Mouse (Mus musculus): ENCODE data around the gene Pidd1. TPM values are rescaled to one million over a fixed set of nuclear protein-coding genes. Genes with fewer than 3 reads are reported as not detected.

The Pidd1 gene
- total RNA-seq (2012; rRNA removed) (7.8 and 9.6 TPM in 2 replicates), total RNA-seq (2014; rRNA removed) (5.1 and 5.8 TPM in 2 replicates), polyA plus RNA-seq (2012; ENCODE audit: insufficient read length, low read depth) (21.4 and 24.9 TPM in 2 replicates)

GRCm38 (mm10) chr7:141443828-141444237 lies at the start of gene Pidd1:
Pidd1 (minus strand) TSS chr7:141444025.
- Histone ChIP-seq H3K9ac (ENCODE audit: insufficient read depth, low read depth) (peak within 1 kb of the TSS; percentile 93), H3K4me1 (ENCODE audit: control insufficient read depth in 1 of 2, insufficient read depth in 2 of 2) (peaks cover 17 to 48% of the 10 kb centered on the region in 2 experiments), H3K27me3 (replicated peaks) (no peaks in the 10 kb centered on the region), H3K9me3 (replicated peaks; ENCODE audit: low read length) (no peaks in the 10 kb centered on the region), H3K79me2 (replicated peaks; ENCODE audit: control insufficient read depth, extremely low read depth, insufficient read depth, poor library complexity, severe bottlenecking) (peaks cover 23% of the 10 kb centered on the region), H3K36me3 (replicated peaks in 1 of 2; ENCODE audit: control insufficient read depth in 1 of 2, insufficient read depth in 1 of 2, low read length in 1 of 2) (peaks cover 36 to 47% of the 10 kb centered on the region in 2 experiments), H3K27ac (ENCODE audit: insufficient read depth, low read depth) (peak within 1 kb of the TSS; percentile 36), H3K4me3 (replicated peaks in 1 of 3; ENCODE audit: low read depth in 2 of 3, low read length in 2 of 3, poor library complexity in 1 of 3) (peak within 1 kb of the TSS; percentile 64 to 91 (median 67)), H3K4me2 (ENCODE audit: insufficient read depth, low read depth, poor library complexity, severe bottlenecking) (peak within 1 kb of the TSS; percentile 97)
- DNase-seq (ENCODE audit: extremely low read depth): peak; percentile 67
- TF ChIP-seq E2F4 (IDR thresholded peaks at IDR 0.05; ENCODE audit: insufficient replicate concordance, low read depth, low read length): peak; percentile 96
- no peak for TF ChIP-seq ETS1 (conservative IDR thresholded peaks at IDR 0.05; ENCODE audit: low read depth, low read length)
- 0 out of 2 replicates have a peak, but pooled peaks have one; percentile 14 for TF ChIP-seq IRF4 (IDR thresholded peaks at IDR 0.05; ENCODE audit: low read depth, low read length)
- no peak for TF ChIP-seq PAX5 (IDR thresholded peaks at IDR 0.05; ENCODE audit: low read length)
- no peak; the same call in 1 of the 2 replicates for TF ChIP-seq MEF2A (IDR thresholded peaks at IDR 0.05; ENCODE audit: borderline replicate concordance, low read depth, low read length)
- TF ChIP-seq POLR2AphosphoS2 (IDR thresholded peaks at IDR 0.05; ENCODE audit: low read depth, low read length): peak; percentile 62; the same call in 1 of the 2 replicates
- no peak for TF ChIP-seq GABPA (IDR thresholded peaks at IDR 0.05; ENCODE audit: insufficient replicate concordance, low read depth, low read length)
- TF ChIP-seq BHLHE40 (IDR thresholded peaks at IDR 0.05; ENCODE audit: low read depth, low read length): no peak
- peak; percentile 57 for TF ChIP-seq HCFC1 (IDR thresholded peaks at IDR 0.05; ENCODE audit: low read depth, low read length)
- TF ChIP-seq POLR2A (IDR thresholded peaks at IDR 0.05; ENCODE audit: low read depth, low read length): peak; percentile 84
- TF ChIP-seq ZNF384 (IDR thresholded peaks at IDR 0.05; ENCODE audit: low read depth, low read length): no peak
- TF ChIP-seq RCOR1 (conservative IDR thresholded peaks at IDR 0.05; ENCODE audit: low read depth, low read length): no peak
- TF ChIP-seq NRF1 (IDR thresholded peaks at IDR 0.05; ENCODE audit: low read depth, low read length): no peak
- TF ChIP-seq SIN3A (IDR thresholded peaks at IDR 0.05; ENCODE audit: low read length): peak; percentile 89; the same call in 1 of the 2 replicates
- TF ChIP-seq SMC3 (IDR thresholded peaks at IDR 0.05; ENCODE audit: low read depth, low read length): no peak
- TF ChIP-seq JUN (IDR thresholded peaks at IDR 0.05; ENCODE audit: insufficient read depth, low read depth, low read length): no peak
- peak; percentile 45; the same call in 1 of the 2 replicates for TF ChIP-seq MYC (IDR thresholded peaks at IDR 0.05; ENCODE audit: low read depth, low read length)
- no peak for TF ChIP-seq MAZ (IDR thresholded peaks at IDR 0.05; ENCODE audit: low read depth, low read length)
- peak; percentile 79 for TF ChIP-seq TBP (conservative IDR thresholded peaks at IDR 0.05; ENCODE audit: low read depth, low read length)
- no peak for TF ChIP-seq USF2 (conservative IDR thresholded peaks at IDR 0.05; ENCODE audit: low read depth, low read length)
- no peak for TF ChIP-seq RAD21 (IDR thresholded peaks at IDR 0.05; ENCODE audit: low read depth, low read length)
- TF ChIP-seq ZC3H11A (IDR thresholded peaks at IDR 0.05; ENCODE audit: low read depth, low read length): no peak
- peak; percentile 86; the same call in 1 of the 2 replicates for TF ChIP-seq MXI1 (IDR thresholded peaks at IDR 0.05; ENCODE audit: low read depth, low read length)
- no peak for TF ChIP-seq CHD2 (IDR thresholded peaks at IDR 0.05; ENCODE audit: low read length)
- peak; percentile 89 for TF ChIP-seq ELF1 (IDR thresholded peaks at IDR 0.05; ENCODE audit: low read depth, low read length)
- no peak for TF ChIP-seq CTCF (conservative IDR thresholded peaks at IDR 0.05 in 1 of 2, IDR thresholded peaks at IDR 0.05 in 1 of 2; ENCODE audit: low read depth in 2 of 2, low read length in 2 of 2)
- peak; percentile 91 for TF ChIP-seq ZMIZ1 (IDR thresholded peaks at IDR 0.05; ENCODE audit: low read depth, low read length)
- no peak for TF ChIP-seq MAFK (IDR thresholded peaks at IDR 0.05; ENCODE audit: insufficient replicate concordance, low read length)
- no peak for TF ChIP-seq UBTF (IDR thresholded peaks at IDR 0.05; ENCODE audit: low read depth, low read length)
- peak; percentile 70; the same call in 1 of the 2 replicates for TF ChIP-seq NELFE (IDR thresholded peaks at IDR 0.05; ENCODE audit: low read depth, low read length)
- 0 out of 2 replicates have a peak, but pooled peaks have one; percentile 73 for TF ChIP-seq KAT2A (IDR thresholded peaks at IDR 0.05; ENCODE audit: insufficient replicate concordance, low read length)
- TF ChIP-seq TCF12 (IDR thresholded peaks at IDR 0.05; ENCODE audit: low read depth, low read length): peak; percentile 80
- no peak for TF ChIP-seq USF1 (IDR thresholded peaks at IDR 0.05; ENCODE audit: low read depth, low read length)
- TF ChIP-seq CHD1 (IDR thresholded peaks at IDR 0.05; ENCODE audit: low read depth, low read length): no peak; the same call in 1 of the 2 replicates
- TF ChIP-seq JUND (conservative IDR thresholded peaks at IDR 0.05; ENCODE audit: low read depth, low read length): no peak
- TF ChIP-seq MAX (IDR thresholded peaks at IDR 0.05; ENCODE audit: low read length): peak; percentile 44; the same call in 1 of the 2 replicates
- no peak for TF ChIP-seq ZKSCAN1 (IDR thresholded peaks at IDR 0.05; ENCODE audit: borderline replicate concordance, low read depth, low read length)
- TF ChIP-seq EP300 (IDR thresholded peaks at IDR 0.05; ENCODE audit: low read length): no peak
- in situ Hi-C loops (cut with MboI; ENCODE audit: low pct_ligation_motif_present, low pct_unique_long_range_greater_than_20kb, low sequenced_read_pairs): no loop called here
- dilution Hi-C loops (cut with MboI; ENCODE audit: extremely low pct_ligation_motif_present, extremely low pct_unique_long_range_greater_than_20kb, low sequenced_read_pairs): no loop called here

Data from CH12.LX (cell line).